Mouse (Mus musculus) left cerebral cortex, adult 6 months (tissue): ENCODE measurements around the gene Zfp39. TPM values are rescaled to one million over a fixed set of nuclear protein-coding genes. Genes with fewer than 3 reads are reported as not detected.

Source experiments
- long read RNA-seq, 2 experiments: library from polyadenylated mRNA; unstranded; transcript quantifications; one replicate each; pipeline ENCODE4 v2.0.0; 2019 to 2020
- polyA plus RNA-seq: library from polyadenylated mRNA; unstranded; fragments of <200 nt; fragmentation: Nextera tagmentation; gene quantifications from 2 replicates; pipeline ENCODE4 v1.2.3, GENCODE M21; 2021

The Zfp39 gene
- polyA plus RNA-seq = 5.0 and 6.9 TPM in 2 replicates
- long read RNA-seq, experiment 1, transcript Zfp39-201 (5 exons, 3,890 nt) = major isoform, 32 of 37 reads
- long read RNA-seq, experiment 1, partial matches to known transcripts = 0 of 37 reads
- long read RNA-seq, experiment 1, other reads (novel, unspliced or antisense) = 5 of 37 reads
- long read RNA-seq, experiment 2, transcript Zfp39-201 (5 exons, 3,890 nt) = major isoform, 5 of 11 reads
- long read RNA-seq, experiment 2, partial matches to known transcripts = 0 of 11 reads
- long read RNA-seq, experiment 2, other reads (novel, unspliced or antisense) = 6 of 11 reads

GRCm38 (mm10) chr11:58903511-58904409 lies at the start of gene Zfp39:
TSS of gene Zfp39 (minus strand) at chr11:58904225.

GRCm38 (mm10) chr11:58948542-58949479 lies 44.8 kb upstream of the Zfp39 start, which contains the start of gene Hist3h2ba:
TSS of gene Hist3h2ba (plus strand) at chr11:58948920.

GRCm38 (mm10) chr11:58938322-58939087 lies 34.5 kb upstream of the Zfp39 start, which contains the start of gene Rnf187:
TSS of gene Rnf187 (minus strand) at chr11:58938916.

GRCm38 (mm10) chr11:58917745-58918366 lies 13.8 kb upstream of the Zfp39 start, which contains the start of gene Btnl10:
TSS of gene Btnl10 (plus strand) at chr11:58917908.

GRCm38 (mm10) chr11:58867039-58867953 lies 36.7 kb downstream of the Zfp39 start, which contains the start of gene 2810021J22Rik:
TSS of gene 2810021J22Rik (plus strand) at chr11:58867216.

GRCm38 (mm10) chr11:58846919-58847461 lies 57.0 kb downstream of the Zfp39 start, which contains the start of gene Gm12258:
TSS of gene Gm12258 (plus strand) at chr11:58847158.

GRCm38 (mm10) chr11:58838951-58839350 lies 65.1 kb downstream of the Zfp39 start, which contains the start of gene Olfr311:
TSS of gene Olfr311 (plus strand) at chr11:58839251.

Other genes starting within 250 kb of the Zfp39 start
- not detected in 2 replicates for gene Olfr322, start 245.4 kb downstream of the Zfp39 start, polyA plus RNA-seq
- gene Olfr320, start 223.1 kb downstream of the Zfp39 start, polyA plus RNA-seq = not detected in 2 replicates
- gene Olfr319, start 205.1 kb downstream of the Zfp39 start, polyA plus RNA-seq = not detected in 2 replicates
- not detected in 2 replicates for gene Olfr318, start 180.2 kb downstream of the Zfp39 start, polyA plus RNA-seq
- gene Olfr317, start 165.0 kb downstream of the Zfp39 start, polyA plus RNA-seq = not detected in 2 replicates
- 1.1 and 2.0 TPM in 2 replicates for gene Olfr316, start 151.5 kb downstream of the Zfp39 start, polyA plus RNA-seq
- not detected in 2 replicates for gene Olfr315, start 131.0 kb downstream of the Zfp39 start, polyA plus RNA-seq
- not detected in 2 replicates for gene Olfr314, start 121.3 kb downstream of the Zfp39 start, polyA plus RNA-seq
- 9.7 and 11.3 TPM in 2 replicates for gene Fam183b, start 102.3 kb downstream of the Zfp39 start, polyA plus RNA-seq
- not detected in 2 replicates for gene Olfr313, start 89.2 kb downstream of the Zfp39 start, polyA plus RNA-seq
- gene Olfr312, start 75.0 kb downstream of the Zfp39 start, polyA plus RNA-seq = not detected in 2 replicates
- gene Olfr311, start 65.0 kb downstream of the Zfp39 start, polyA plus RNA-seq = 0.11 TPM in 1 of 2 replicates, not detected in the other
- 4.2 and 5.8 TPM in 2 replicates for gene Gm12258, start 57.1 kb downstream of the Zfp39 start, polyA plus RNA-seq
- 2.5 and 5.9 TPM in 2 replicates for gene 2810021J22Rik, start 37.0 kb downstream of the Zfp39 start, polyA plus RNA-seq
- gene Btnl10, start 13.7 kb upstream of the Zfp39 start, polyA plus RNA-seq = not detected in 2 replicates
- gene Rnf187, start 34.7 kb upstream of the Zfp39 start, polyA plus RNA-seq = 147 and 519 TPM in 2 replicates
- 12.3 and 50.9 TPM in 2 replicates for gene Hist3h2ba, start 44.7 kb upstream of the Zfp39 start, polyA plus RNA-seq
- 50.8 and 74.9 TPM in 2 replicates for gene Hist3h2a, start 50.5 kb upstream of the Zfp39 start, polyA plus RNA-seq
- 4.2 and 4.5 TPM in 2 replicates for gene Trim17, start 50.5 kb upstream of the Zfp39 start, polyA plus RNA-seq
- gene Trim11, start 73.9 kb upstream of the Zfp39 start, polyA plus RNA-seq = 12.1 and 13.3 TPM in 2 replicates
- 1.1 and 1.2 TPM in 2 replicates for gene Obscn, start 232.2 kb upstream of the Zfp39 start, polyA plus RNA-seq